Mouse (Mus musculus): ENCODE data around the gene Polr3e.
"Not testable (repeated sequence)": the region's sequence is repeated elsewhere in the genome, so short reads cannot be mapped to it uniquely, and the experiment has no call there.

Polr3e gene

DNA sequence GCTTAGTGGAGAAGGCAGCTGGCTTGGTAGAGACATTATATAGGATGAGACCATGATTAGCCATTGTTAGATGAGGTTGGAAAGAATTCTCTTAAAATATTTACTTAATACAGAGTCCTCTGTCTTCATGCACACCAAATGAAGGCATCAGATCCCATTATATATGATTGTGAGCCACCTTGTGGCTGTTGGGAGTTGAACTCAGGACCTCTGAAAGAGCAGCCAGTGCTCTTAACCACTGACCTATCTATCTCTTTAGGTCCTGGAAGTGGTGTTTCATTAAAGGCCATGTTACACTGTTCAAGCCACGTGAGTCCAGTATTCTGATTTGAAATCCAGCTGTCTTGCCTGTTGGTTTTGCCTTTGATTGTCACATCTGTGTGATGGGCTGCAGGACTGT is 4.2 kb upstream of the Polr3e start:
- peak; percentile 26 for DNase-seq

DNA sequence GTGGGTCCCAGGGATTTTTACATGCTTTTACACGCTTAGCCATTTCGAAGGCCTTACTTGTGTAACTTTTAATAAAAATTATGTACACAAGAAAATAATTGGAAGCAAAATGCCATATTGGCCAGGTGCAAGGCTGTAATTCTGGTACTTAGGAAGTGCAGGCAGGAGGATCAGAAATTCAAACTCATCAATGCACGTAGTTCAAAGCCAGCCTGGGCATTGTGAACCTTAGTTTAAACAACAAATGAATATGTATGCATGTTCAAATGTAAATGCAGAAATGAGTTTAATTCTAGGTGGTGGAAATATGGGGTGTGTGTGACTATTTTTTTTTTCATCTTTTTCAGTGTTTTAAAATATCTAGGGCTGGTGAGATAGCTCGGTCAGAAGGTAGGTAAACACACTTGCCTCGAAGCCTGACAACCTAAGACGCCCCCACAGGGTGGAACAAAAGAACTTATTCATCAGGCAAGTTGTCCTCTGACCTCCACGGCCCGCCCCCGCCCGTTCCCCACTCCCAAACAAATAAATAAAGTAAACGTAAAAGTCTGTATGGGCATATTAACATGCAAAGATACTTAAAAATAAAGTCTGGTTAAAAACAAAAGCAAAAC is 1.2 kb upstream of the Polr3e start:
- DNase-seq: peak; percentile 46

- DNase-seq: no peak
Observed at GRCm38 (mm10) chr7:120917279-120917591, 309 bp upstream of the Polr3e start.

GRCm38 (mm10) chr7:120918526-120918962 is 1.0 kb downstream of the Polr3e start:
- peak; percentile 73 for DNase-seq

DNA sequence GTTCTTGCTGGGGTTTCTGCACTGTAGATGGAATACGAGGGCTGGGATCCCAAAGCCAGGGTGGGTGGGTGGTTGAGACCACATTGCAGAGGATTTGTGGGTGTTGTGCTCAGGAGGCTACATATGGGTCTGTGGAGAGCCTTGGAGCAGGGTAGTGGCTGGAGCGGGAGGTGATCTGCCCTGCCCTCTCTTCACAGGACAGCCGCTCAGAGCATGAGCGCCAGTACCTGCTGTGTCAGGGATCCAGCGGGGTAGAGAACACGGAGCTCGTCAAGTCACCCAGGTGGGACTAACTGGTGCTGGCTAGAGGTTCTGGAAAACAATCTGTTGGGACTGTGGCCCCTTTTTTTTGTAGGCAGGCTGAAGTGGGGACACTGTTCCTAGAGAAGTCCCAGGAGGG is 15.6 kb downstream of the Polr3e start:
- no peak for DNase-seq

DNA sequence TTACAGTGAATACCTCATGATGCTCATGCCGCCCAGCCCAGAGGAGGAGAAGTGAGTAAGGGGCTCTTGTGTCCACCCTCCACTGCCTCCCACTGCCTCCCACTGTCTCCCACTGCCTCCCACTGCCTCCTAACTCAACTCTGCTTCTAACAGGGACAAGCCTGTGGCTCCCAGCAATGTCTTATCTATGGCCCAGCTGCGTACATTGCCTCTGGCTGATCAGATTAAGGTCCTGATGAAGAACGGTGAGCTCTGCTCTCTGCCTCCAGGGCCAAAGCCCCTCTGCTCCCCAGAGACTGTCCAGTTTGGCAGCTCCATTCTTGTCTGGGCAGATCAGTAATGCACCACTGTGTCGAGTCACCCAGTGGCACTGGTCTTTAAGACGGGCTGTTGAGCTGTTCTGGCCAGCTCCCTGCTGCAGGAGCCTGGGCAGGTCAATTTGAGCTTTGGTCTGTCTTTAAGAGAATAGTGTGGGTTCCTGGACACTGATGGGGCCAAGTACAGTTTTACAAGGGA is 16.2 kb downstream of the Polr3e start:
- peak; percentile 30 for DNase-seq

DNA sequence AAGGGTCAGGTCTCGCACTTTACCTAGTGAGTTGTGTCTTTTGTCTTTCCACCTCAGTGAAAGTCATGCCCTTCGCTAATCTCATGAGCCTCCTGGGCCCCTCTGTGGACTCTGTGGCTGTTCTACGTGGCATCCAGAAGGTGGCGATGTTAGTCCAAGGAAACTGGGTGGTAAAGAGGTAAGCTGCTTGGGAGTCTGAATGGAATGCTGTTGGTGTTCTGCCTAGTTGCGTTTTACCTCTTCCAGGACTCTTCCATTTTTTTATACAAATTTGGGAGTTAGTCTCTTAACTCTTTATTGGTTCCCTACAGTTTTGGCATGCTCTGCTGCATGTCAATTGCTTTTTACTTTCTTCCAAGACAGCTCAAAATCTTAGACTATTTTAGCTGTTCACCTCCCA is 17.2 kb downstream of the Polr3e start:
- peak; percentile 69 for DNase-seq

- DNase-seq: no peak
Observed at GRCm38 (mm10) chr7:120936522-120936921, 19.0 kb downstream of the Polr3e start.

- no peak for DNase-seq
Observed at GRCm38 (mm10) chr7:120938206-120938605, 20.7 kb downstream of the Polr3e start.

DNA sequence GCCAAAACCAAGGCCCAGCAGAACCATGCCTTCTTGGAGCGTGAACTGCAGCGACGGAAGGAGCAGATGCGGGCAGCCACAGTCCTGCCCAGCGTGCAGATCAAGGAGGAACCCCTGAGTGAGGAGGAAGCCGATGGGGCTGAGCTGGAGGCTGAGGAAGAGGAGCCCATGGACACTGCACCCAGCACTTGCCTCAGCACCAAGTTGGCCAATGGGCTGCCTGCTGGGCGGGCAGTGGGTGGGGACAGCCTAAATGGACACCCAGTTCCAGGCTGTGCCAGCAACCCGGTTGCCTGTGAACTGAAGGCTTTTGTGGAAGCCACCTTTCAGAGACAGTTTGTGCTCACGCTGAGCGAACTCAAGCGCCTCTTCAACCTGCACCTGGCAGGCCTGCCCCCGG is 22.8 kb downstream of the Polr3e start:
- DNase-seq: no peak

GRCm38 (mm10) chr7:120941214-120941613 is 23.7 kb downstream of the Polr3e start:
- no peak for DNase-seq

- no peak for DNase-seq
Observed at GRCm38 (mm10) chr7:120942506-120942905, 25.0 kb downstream of the Polr3e start.

- no peak for DNase-seq
Observed at GRCm38 (mm10) chr7:120943936-120944509, 26.5 kb downstream of the Polr3e start.

DNA sequence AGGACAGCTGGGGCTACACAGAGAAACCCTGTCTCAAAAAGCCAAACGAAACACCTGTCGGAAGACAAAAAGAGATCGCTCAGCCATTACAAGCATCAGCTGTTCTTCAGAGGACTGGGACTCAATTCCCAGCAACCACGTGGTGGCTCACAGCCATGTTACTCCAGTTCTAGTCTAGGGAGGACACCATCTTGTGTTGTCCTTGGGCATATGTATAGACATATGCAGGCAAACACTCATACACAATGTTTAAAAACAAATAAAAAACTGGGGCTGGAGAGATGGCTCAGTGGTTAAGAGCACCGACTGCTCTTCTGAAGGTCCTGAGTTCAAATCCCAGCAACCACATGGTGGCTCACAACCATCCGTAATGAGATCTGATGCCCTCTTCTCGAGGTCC is 36.0 kb downstream of the Polr3e start:
- DNase-seq: not testable (repeated sequence)

- DNase-seq: no peak
Observed at GRCm38 (mm10) chr7:120960116-120960515, 42.6 kb downstream of the Polr3e start.

- peak; percentile 30 for DNase-seq
Observed at GRCm38 (mm10) chr7:120960601-120961000, 43.1 kb downstream of the Polr3e start.

GRCm38 (mm10) chr7:120961893-120962292 is 44.3 kb downstream of the Polr3e start:
- DNase-seq: no peak

- DNase-seq: no peak
Observed at GRCm38 (mm10) chr7:120963126-120963525, 45.6 kb downstream of the Polr3e start.

DNA sequence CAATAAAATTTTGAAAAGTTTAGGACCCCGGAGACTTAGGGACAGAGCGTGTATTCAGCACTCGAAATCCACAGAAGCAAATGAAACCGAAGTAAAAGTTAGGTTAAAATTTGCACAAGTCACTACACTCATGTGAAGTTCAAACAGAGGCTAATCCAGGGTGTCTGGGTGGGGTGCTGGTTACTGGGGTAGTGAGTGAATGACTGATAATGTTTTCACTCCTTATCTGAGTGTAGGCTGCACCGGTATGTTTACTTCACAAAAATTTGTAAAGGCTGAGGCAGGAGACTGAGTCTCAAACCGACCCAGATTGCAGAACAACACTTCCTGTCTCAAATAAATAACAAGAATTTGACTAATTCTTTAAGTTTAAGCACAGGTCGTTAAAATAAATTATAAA is 51.7 kb downstream of the Polr3e start:
- DNase-seq: peak; percentile 82

DNA sequence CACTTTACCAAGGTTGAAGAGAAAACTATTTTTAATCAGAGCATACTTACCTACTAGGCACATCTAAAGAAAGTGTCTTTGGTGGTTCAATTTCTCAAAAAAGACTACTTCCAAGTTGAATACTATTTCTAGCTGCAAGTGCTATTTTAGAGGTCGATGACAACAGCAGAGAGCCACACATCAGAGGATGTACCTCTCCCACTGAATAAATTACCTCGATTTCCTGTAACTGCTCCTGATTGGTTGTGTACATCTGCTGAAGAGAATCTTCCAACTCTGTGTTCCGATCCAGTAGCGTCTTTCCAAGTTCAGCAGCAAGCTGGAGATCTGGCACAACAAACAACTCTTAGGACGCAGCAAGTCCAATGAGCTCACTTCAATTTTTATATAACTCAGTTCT is 52.6 kb downstream of the Polr3e start:
- no peak for DNase-seq

- not testable (repeated sequence) for DNase-seq
Observed at GRCm38 (mm10) chr7:120972471-120972870, 54.9 kb downstream of the Polr3e start.

DNA sequence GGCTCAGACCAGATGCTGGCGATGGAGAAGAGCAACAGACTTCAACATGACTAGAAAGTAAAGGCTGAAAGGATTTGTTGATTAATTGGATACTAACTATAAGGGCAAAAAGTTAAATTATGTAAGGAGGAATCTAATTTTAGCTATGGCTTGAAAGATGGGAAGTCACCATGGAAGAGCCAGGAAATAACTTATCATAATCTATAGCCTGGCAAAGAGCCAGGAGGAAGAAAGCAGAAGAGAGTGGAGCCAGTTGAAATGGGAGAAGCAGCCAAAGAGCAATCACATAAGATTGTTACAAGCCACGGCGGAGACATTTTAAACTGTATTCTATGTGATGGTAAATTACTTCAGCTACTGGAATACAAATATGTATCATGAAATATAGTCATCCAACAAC is 56.5 kb downstream of the Polr3e start:
- DNase-seq: no peak

DNA sequence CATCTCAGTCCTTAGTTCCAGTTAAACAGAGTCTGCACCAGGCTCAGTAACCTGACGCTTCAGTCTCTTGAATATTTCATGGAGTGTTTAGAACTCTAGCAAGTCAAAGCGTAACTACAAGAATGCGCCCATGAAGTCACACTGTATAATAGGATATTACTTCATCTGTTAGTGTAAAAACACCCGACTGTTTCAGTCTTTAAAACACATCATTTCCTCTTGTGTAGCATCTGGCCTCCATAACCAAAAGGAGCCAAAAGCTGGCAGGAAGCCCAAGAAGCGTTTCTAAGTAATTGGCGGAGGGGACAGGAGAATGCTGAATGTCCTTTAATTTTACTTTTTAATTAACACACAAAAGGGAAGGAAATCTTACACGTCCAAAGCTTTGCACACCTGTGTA is 59.5 kb downstream of the Polr3e start:
- no peak for DNase-seq

DNA sequence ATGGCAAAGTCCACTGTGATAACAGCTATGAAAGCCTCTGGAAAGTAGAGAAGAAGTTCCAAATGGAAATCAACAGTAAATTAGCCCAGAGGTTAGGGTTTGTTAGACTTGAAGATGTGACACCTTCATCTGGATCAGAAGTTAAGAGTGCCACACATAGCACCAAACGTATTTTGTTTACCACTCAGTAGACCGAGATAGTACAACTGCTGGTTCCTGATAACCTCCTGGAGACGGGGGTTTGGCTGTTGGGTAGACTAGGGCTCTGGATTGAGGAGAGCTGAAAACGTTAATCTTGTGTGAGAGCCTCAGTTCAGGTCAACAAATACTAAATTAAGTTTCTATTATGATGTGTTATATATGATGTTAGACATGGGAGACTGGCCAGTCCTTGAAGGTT is 62.5 kb downstream of the Polr3e start:
- peak; percentile 81 for DNase-seq

Data from liver (tissue).